Mouse (Mus musculus) layer of hippocampus, adult 18-20 months (tissue): ENCODE results near the gene Plekhg5. TPM values are rescaled to one million over a fixed set of nuclear protein-coding genes. Genes with fewer than 3 reads are reported as not detected.

Source experiments
- DNase-seq, 2 experiments: peaks; one replicate each; pipeline ENCODE4 v3.0.0; 2022; ENCODE audit warnings: low spot score in 2 of 2
- total RNA-seq, 2 experiments: library from RNA; stranded (reverse); gene quantifications; 2 replicates each; pipeline ENCODE4 v1.2.3; 2021

Gene Plekhg5
- total RNA-seq, 2 experiments from 2014 or later: 147 to 149 TPM

DNA sequence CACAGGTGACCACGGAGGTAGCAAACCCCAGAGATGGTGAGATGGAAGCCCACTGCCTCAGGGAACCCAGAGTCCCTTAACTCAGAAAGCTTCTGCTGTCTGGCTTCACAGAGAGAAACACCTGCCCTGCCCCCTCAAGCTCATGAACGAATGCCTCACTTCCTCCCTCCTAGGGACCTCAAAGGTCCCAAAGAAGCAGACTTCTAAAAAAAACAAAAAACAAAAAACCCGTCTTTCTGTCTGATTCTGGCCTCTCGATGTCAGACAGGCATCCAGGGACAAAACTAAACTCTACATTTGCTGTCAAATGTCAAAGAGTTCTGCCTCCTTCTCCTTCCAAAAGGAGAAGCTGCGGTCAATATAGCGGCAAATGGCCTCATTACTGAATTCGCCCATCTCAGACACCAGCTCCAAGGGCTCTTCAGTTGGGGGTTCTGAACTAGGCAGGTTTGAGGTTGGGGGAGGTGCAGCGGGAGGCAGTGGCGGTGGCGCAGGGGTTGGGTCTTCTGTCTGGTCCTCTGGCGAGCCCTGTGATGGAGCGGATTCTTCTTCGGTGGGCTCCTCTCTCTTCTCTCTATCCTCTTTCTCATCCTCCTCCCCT, 52.2 kb downstream of the Plekhg5 start:
- no peak for DNase-seq

GRCm38 (mm10) chr4:152125161-152126025, 53.1 kb downstream of the Plekhg5 start:
- peak in 1 of 2 experiments; percentile 58 for DNase-seq

GRCm38 (mm10) chr4:152126026-152126920, 54.0 kb downstream of the Plekhg5 start:
- DNase-seq: no peak

GRCm38 (mm10) chr4:152127884-152128283, 55.6 kb downstream of the Plekhg5 start:
- no peak for DNase-seq

GRCm38 (mm10) chr4:152128784-152129183, 56.5 kb downstream of the Plekhg5 start:
- DNase-seq: no peak

DNA sequence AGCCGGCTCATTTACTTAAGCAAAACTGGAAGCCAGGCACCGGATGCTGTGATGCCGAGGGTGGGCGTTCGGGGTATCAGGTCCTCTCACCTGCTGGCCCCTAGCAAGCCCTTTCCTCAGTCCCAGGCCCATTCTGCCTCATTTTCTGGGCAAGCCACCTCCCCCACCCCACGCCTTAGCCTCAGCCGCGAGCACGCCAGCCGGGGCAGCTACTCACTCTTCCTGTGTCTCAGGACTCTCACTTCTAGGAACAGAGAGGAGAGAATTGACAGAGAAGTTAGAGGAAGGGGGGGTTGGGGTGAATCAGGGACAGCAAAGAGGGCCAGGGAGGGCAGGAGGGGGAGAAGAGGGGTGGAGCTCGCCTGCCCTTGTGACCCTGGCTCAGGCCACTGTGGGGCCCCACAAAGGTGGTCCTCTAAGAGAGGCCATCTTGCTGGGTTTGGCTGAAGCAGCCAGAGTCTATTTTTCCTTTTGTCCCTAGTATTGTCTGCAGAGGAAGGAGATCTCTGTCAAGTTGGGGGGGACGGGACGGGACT, 57.2 kb downstream of the Plekhg5 start:
- no peak for DNase-seq

GRCm38 (mm10) chr4:152130771-152131653, 58.7 kb downstream of the Plekhg5 start:
- peak in 1 of 2 experiments; percentile 42 for DNase-seq

- DNase-seq: no peak
These were observed 59.8 kb downstream of the Plekhg5 start for GRCm38 (mm10) chr4:152131809-152132771.

DNA sequence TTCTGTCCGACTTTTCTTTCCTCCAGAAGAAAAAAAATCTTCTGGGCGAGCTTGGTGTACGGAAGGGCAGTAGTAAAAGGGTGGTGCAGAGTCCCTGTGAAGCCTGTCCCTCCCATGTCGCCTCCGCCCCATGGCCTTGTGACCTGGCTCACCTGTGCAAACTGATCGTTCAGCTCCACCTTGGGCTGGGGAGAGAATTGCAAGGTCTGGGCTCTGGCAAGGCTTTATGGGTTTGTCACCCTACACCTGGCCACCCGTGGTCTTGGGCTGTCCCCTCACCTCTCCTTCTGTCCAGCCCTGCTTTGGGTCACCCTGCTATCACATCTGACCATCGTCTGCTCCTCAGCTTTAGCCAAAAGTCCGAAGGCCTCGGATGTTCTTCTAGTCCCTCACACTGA, 60.5 kb downstream of the Plekhg5 start:
- no peak for DNase-seq

GRCm38 (mm10) chr4:152133213-152133612, 60.9 kb downstream of the Plekhg5 start:
- DNase-seq: no peak

DNA sequence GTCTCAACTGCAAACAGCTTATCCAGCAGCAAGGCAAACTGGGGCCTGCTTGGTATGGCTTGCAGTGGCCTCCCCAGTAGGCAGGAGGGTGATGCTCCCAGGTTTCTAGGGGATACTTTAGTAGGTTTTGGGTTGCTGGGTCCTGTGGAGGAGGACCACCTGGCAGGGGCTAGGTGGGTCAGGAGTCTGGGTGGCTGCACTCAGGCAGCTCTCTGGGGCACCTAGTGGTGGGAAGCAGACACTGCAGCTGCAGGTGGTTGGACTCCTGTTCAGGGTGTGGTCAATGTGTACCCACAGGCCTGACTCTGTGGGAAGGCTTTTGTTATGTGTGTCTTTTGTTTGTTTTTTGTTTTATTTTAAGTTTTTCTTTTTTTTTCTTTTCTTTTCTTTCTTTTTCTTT, 62.2 kb downstream of the Plekhg5 start:
- DNase-seq: peak in 1 of 2 experiments; percentile 53

- DNase-seq: no peak
These were observed 63.1 kb downstream of the Plekhg5 start for GRCm38 (mm10) chr4:152135363-152135762.

DNA sequence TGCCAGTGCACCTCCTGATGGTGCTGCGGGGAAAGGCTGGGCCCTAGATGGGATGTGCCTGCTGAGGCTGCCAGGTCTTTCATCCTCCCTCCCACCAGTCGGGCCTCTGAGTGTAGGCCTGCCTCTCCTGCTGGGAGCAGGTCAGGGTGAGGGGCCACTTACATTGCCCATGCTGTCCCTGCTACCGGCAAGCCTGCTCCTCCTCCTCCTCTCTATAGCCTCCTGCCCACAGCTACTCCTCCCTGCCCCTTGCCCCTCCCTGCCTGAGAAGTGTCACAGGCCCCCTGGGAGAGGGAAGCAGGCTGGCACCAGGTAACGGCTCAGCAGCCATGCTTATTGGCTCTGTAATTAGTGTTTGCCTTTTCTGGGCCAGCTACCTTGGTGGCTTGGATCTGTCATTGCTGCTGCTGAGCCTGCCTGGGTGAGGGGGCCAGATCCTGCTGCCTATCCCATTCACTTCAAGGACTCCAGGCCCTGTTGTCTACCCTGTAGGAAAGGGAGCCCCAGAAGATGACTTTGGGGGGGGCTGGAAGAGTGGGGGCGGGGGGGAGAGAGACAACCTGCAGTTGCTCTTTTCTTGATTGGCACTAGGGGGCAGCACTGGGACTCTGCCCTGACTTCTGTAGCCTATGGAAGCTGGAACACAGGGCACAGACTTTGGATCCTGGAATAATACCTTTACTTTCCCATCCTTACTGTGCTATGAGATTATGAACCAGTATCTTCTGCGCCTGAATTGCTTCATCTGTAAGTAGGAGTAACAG, 64.0 kb downstream of the Plekhg5 start:
- no peak for DNase-seq

DNA sequence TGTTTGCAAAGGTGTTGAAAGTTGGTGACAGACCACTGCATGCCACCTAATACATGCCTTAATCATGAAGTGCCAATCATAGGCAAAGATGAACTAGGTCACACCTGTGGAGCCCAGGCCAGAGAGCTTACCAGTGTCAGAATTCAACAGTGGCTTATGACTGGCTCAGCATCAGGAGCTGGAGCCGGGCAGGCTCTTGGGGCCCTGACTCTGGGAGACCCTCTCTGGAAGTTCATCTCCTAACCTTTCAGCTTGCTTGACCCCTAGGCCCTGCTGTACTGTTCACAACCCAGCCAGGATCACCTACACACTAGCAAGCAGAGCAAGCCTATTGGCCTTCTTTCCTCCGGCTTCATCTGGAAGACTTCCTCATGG, 64.6 kb downstream of the Plekhg5 start:
- DNase-seq: no peak

DNA sequence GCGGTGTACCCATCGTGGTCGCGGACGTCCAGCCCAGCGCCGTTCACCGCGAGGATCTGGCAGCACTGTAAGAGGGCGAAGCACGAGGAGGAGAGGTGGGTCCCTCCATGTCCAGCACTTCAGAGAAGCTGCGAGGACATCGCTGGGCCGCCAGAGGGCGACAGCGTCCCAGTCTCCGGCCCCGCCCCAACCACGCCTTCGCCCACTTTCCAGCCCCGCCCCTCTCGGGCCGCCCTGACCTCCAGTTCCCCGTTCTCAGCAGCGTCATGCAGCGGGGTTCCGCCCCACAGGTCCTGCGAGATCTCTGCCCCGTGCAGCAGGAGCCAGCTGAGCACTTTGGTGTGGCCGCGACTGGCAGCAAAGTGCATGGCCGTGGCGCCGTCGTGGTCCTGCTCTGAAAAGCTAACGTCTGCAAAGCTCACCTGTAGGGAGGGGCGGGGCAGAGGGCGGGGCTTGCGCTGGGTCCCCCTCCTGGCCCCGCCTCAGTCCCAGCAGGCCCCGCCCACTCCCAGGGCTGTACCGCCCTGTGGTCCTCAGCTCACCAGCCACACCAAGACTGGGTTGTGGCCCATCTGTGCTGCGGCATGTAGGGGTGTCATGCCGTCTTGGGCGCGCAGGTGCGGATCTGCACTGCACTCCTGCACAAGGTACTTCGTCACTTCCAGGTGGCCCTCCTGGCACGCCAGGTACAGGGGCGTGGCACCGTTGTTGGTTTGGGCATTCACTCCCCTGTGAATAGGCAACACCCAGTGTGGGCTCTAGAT, 66.4 kb downstream of the Plekhg5 start:
- DNase-seq: peak in 1 of 2 experiments; percentile 78

DNA sequence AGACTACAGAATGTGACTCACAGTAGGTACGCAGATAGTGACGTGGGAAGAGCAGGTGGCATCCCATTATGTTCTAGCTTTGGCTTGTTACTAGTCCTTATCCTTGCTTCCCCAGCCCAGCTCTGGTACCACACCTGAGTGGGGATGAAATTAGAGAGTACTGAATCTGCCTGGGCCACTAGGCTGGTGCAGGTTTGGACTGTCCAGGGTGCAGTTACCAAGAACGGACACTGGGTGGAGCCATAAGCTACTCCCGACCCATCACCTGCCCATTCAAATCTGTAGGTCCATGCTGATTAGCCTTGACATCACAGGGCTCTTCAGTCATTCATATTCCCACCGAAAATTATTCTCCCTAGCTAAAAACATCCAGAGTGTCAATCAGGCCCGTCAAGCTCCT, 68.1 kb downstream of the Plekhg5 start:
- DNase-seq: peak in 1 of 2 experiments; percentile 51

- DNase-seq: peak in 1 of 2 experiments; percentile 67
These were observed 69.3 kb downstream of the Plekhg5 start for GRCm38 (mm10) chr4:152141521-152142135.
